Mouse (Mus musculus) erythroblast, adult 5-6 weeks (primary cell): Measurements from ENCODE around the gene Nlrc3. TPM values are rescaled to one million over a fixed set of nuclear protein-coding genes. Genes with fewer than 3 reads are reported as not detected.
"Not testable (repeated sequence)": the region's sequence is repeated elsewhere in the genome, so short reads cannot be mapped to it uniquely, and the experiment has no call there.

Experiments used
- ATAC-seq: replicated peaks from 2 replicates; pipeline ENCODE4 v1.8.0; 2016; ENCODE audit warnings: moderate number of reproducible peaks, mild to moderate bottlenecking, moderate TSS enrichment, inconsistent platforms; ENCODE audit not compliant: poor library complexity, low FRiP score, severe bottlenecking
- total RNA-seq, 2 experiments: library from RNA; stranded (forward) in 1 of 2; stranded (reverse) in 1 of 2; fragments of 150-400 nt in 1 of 2; fragments of 200-764, 138-1000 nt in 1 of 2; gene quantifications; 2 replicates each; pipeline versions ENCODE4 v1.2.3 to v1.2.4; 2015 to 2017; ENCODE audit warnings: low replicate concordance in 2 of 2

The Nlrc3 gene
- total RNA-seq (2015; ENCODE audit: low replicate concordance) (0.42 TPM in 1 of 2 replicates, not detected in the other), total RNA-seq (2017; ENCODE audit: low replicate concordance) (0.56 TPM in 1 of 2 replicates, not detected in the other)

DNA sequence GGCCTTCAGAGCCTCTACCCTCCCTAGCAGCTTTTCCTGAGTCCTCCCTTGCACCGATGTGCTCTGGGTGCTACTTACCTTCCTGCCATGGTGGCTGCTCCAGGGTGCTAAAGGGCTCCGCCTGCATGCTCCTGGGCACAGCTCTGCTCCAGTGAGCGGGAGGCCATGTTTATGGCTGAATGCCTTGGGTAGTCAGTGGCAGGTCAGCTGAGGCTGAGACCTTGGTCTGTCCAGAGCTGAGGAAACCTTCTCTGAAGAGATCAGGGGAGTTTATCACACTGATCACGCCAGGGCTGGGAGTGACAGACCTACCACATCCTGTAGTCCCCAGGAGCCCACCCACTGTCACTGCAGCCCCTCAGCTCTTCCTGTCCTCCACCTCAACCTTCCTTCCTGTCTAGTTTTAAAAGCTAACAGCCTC lies at the start of gene Nlrc3:
TSS of gene Nlrc3 (minus strand) at position 382 of the 421 bp plus-strand sequence.
- ATAC-seq, result no peak

DNA sequence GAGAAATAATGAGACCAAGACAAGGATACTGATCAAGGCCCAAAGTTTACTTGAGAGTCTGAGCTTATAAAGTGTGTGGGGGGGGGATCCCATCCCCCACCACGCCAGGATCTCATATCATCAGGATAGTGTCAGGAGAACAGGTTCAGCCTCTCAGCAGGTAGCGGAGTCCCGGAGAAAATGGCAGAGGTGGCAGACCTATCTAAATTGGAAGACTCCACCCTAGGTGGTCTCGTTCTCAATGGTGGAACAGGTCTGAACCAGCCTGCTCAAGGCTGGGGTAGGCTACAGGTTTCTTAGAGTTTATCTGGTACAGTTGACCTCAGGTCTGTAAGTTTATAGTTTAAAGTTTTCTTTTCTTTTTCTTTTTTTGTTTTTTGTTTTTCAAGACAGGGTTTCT lies 46.3 kb upstream of the Nlrc3 start:
- no peak for ATAC-seq

- no peak for ATAC-seq
Measured at GRCm38 (mm10) chr16:4021241-4021640, 44.8 kb upstream of the Nlrc3 start.

- ATAC-seq, result not testable (repeated sequence)
Measured at GRCm38 (mm10) chr16:4017466-4017865, 41.0 kb upstream of the Nlrc3 start.

- ATAC-seq, result not testable (repeated sequence)
Measured at GRCm38 (mm10) chr16:4016786-4017185, 40.4 kb upstream of the Nlrc3 start.

DNA sequence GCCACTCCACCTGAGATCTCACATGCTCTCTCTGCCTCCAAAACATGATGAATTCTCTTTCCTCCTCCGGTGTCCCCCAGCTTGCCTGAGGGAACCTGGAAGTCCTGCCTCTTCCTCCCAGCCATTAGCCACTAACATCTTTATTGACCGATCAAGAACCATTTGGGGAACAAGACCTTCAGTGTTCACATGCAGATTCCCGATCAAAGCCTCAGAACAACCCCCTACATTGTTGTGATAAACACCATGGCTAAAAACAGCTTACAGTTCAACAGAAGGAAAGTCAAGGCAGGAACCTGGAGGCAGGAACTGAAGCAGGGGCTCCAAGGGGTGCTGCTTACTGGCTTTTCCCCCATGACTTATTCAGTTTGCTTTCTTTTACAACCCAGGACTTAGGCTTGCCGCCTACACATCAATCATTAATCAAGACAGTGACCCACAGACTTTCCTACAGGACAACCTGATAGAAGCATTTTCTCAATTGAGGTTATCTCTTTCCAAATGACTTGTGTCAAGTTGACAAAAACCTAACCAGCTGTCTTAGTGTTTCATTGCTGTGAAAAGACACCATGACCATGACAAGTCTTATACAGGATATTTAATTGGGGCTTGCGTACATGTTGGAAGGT lies 37.7 kb upstream of the Nlrc3 start:
- ATAC-seq, result no peak

DNA sequence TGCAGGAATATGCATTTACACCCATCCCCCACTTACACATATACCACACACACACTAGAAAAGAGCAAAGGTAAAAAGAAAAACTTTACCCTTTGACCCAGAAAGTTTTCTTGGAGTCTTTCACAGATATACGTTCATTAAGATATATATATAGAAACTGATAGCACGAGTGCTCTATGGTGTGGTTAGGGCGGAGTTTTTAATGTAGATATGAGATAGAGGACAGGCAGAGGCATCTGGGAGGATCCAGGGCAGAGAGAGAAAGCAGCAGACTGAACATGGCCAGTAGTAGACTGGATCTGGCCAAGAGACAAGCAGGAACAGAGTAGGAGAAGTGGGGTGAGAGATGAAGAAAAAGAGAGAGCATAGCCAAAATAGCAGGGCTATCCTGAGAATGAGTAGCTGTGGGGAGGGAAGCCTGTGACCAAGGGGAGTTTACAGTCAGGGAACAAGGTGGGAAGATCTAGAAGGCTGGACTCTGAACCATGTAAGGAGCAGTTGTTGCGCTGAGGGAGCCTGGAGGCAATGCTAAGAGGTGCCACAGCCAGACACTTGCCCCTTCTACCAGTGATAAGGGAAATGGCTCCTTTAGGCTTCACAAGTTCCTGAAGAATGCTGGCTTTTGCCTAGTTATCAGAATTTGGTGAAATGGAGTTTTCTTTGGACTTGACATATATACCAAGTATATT lies 36.6 kb upstream of the Nlrc3 start:
- peak; percentile 86 for ATAC-seq

- ATAC-seq, result peak; percentile 97
Measured at GRCm38 (mm10) chr16:4003489-4004398, 27.3 kb upstream of the Nlrc3 start, which contains the start of gene Slx4. Slx4 (minus strand) TSS chr16:4003770.

GRCm38 (mm10) chr16:3988410-3988809 lies 12.0 kb upstream of the Nlrc3 start:
- no peak for ATAC-seq

GRCm38 (mm10) chr16:3983146-3983700 lies 6.8 kb upstream of the Nlrc3 start:
- no peak for ATAC-seq

DNA sequence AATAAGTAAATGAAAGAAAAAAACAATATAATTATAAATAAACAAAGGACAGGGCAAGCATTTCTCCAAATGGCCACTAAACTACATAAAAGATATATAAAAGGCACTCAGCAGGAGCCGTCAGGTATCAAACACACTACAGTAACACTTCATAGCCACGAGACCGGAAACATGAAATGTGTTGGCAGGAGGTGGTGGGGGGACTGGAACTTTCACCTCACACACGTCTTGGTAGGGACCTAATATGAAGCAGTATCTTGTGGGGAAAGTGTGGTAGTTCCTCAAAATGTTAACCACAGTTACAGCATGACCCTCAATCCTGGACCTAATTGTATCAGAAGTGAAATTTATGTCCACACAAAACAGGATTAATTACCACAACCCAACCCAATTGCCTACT lies 5.7 kb upstream of the Nlrc3 start:
- ATAC-seq, result no peak

DNA sequence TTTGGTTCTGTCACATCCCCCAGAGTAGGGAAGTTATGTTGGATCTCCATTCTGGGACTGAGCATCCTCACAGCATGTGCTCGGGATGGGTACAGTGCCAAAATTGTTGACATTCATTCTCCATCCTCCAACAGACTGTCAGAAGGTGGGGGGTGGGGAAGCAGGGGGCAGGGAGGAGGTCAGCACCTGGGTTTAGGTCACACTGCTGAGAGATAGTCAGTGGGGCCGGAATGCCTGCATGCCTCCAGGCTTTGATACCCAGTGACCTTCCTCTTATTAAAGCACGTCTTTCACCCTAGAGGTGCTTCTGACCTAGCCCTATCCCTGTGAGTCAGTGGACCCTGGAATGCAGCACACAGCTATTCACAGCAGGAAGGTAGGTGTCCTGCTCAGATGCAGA lies 280 bp upstream of the Nlrc3 start:
- ATAC-seq, result no peak

- ATAC-seq, result no peak
Measured at GRCm38 (mm10) chr16:3975658-3976057, 774 bp downstream of the Nlrc3 start.

GRCm38 (mm10) chr16:3974456-3974855 lies 2.0 kb downstream of the Nlrc3 start:
- ATAC-seq, result not testable (repeated sequence)

DNA sequence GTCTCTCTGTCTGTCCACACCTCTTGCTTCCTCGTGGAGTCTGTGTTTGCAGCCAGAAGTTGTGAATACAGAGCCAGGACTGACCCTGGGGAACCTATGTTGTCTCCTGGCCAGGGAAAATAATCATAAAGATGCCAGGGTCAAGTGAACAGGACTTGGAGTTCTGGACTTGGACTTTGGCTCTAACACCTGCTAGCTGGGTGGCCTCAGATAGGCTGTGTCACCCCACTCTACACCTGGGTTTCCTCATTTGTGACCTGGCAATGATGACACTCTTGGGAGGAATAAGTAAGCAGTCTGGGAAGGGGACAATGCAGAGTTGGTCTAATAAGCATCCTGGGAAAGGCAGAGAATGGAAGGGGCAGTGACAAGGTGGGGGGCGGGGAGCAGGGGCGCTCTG lies 10.9 kb downstream of the Nlrc3 start:
- ATAC-seq, result no peak

GRCm38 (mm10) chr16:3964990-3965389 lies 11.4 kb downstream of the Nlrc3 start:
- ATAC-seq, result no peak

- ATAC-seq, result no peak
Measured at GRCm38 (mm10) chr16:3959261-3959660, 17.2 kb downstream of the Nlrc3 start.

DNA sequence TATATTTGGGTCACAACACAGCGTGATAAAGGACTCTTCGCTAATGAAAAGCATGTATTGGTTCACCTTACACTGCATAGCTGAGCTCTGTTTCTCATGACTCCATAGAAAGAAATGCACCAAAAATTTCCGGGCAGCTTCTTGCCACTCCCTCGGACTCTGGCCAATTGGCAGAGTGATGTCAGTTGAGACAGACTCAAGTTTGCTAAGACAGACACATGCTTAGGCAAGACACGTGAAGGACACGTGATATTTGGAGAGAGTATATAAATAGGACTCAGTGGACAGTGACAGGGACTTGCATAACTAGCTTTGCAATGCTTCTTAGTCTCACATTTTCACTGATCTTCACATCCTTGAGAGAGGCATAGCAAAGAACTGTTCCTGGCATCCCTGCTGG lies 20.1 kb downstream of the Nlrc3 start:
- no peak for ATAC-seq

DNA sequence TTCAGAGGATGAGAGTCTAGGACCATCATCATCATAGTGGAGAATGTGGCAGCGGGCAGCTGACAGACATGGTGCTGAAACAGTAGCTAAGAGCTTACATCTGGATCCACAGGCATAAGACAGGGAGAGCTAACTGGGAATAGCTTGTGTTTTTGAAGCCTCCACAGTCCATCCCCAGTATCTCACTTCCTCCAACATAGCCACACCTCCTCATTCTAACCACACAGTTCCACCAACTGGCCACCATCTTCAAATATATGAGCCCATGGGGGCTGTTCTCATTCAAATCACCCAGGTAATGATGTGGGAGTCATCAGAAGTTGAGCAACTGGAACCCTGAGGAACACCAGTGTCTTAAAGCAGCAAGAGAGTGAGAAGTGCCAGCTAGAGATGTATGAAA lies 25.3 kb downstream of the Nlrc3 start:
- ATAC-seq, result no peak

GRCm38 (mm10) chr16:3934701-3935100 lies 41.7 kb downstream of the Nlrc3 start:
- ATAC-seq, result no peak
